Mouse (Mus musculus): Measurements from ENCODE around the gene Gm815. TPM values are rescaled to one million over a fixed set of nuclear protein-coding genes. Genes with fewer than 3 reads are reported as not detected.

The Gm815 gene
- polyA plus RNA-seq (2012; ENCODE audit: low replicate concordance), result not detected in 2 replicates

DNA sequence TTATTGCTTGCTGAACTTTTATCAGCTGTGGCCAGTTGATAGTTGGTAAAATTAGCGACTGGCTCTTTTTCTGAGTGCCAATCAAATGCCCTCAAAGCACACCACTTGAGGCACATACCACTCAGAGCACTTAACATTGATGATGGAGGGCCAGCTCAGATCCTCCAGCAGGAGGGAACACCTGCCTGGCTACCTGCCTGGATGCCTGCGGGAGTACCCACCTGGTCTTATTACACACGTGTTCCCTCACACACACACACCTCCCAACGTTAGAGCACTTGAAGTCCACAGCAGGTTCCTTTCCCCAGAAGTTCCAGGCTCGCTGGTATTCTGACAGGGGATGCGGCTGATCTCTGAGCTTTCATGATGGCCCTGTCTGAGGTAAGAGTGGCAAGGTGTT lies at the start of gene Gm815:
Gene Gm815 (plus strand): TSS at position 266 of the 400 bp plus-strand sequence.

Measured in leukemia stem cell, adult 10-12 weeks (primary cell).